Mouse (Mus musculus) liver, postnatal 0 days (tissue): ENCODE results near the gene Thumpd3.

ENCODE experiments used
- CTCF ChIP-seq: sonication (generic); IDR thresholded peaks from 2 replicates; pipeline ENCODE4 v1.5.1; 2016; ENCODE audit warnings: antibody characterized with exemption, low read depth
- EP300 ChIP-seq: IDR thresholded peaks from 2 replicates; pipeline ENCODE4 v1.6.1; 2016; ENCODE audit warnings: antibody characterized with exemption, low read depth, mild to moderate bottlenecking

- no peak for TF ChIP-seq CTCF
- peak; percentile 38; the same call in 1 of the 2 replicates for TF ChIP-seq EP300
These were observed 53.7 kb downstream of the Thumpd3 start for GRCm38 (mm10) chr6:113099640-113100289.
